Mouse (Mus musculus) CH12.LX (cell line): ENCODE results near the gene Clint1.

Experiments
- CHD1 ChIP-seq: IDR thresholded peaks from 2 replicates; pipeline ENCODE4 v1.6.1; 2012; ENCODE audit warnings: low read depth, low read length, improper control_type of control experiment, inconsistent platforms
- CTCF ChIP-seq, 2 experiments: IDR thresholded peaks in 1 of 2; conservative IDR thresholded peaks in 1 of 2; 2 replicates each; pipeline ENCODE4 v1.5.1; 2011 to 2012; ENCODE audit warnings: low read depth in 2 of 2, low read length in 2 of 2, improper control_type of control experiment in 1 of 2, inconsistent platforms in 1 of 2, mild to moderate bottlenecking in 1 of 2, moderate library complexity in 1 of 2
- EP300 ChIP-seq: IDR thresholded peaks from 2 replicates; pipeline ENCODE4 v1.6.1; 2011; ENCODE audit warnings: low read length, improper control_type of control experiment
- RAD21 ChIP-seq: IDR thresholded peaks from 2 replicates; pipeline ENCODE4 v1.6.1; 2011; ENCODE audit warnings: low read depth, mild to moderate bottlenecking, low read length, improper control_type of control experiment, moderate library complexity

GRCm38 (mm10) chr11:45890423-45890822, 38.6 kb downstream of the Clint1 start:
- TF ChIP-seq RAD21 (no peak), CTCF (conservative IDR thresholded peaks at IDR 0.05 in 1 of 2, IDR thresholded peaks at IDR 0.05 in 1 of 2; ENCODE audit: low read depth in 2 of 2, low read length in 2 of 2) (no peak), CHD1 (no peak), EP300 (no peak)
